Mouse (Mus musculus): ENCODE data around the gene Ccdc70.
"Not testable (repeated sequence)": the region's sequence is repeated elsewhere in the genome, so short reads cannot be mapped to it uniquely, and the experiment has no call there.

Gene Ccdc70

GRCm38 (mm10) chr8:21969475-21969874, at the start of gene Ccdc70:
Gene Ccdc70, plus strand, starts transcription at chr8:21969775.
- no peak for DNase-seq (ENCODE audit: low spot score)

GRCm38 (mm10) chr8:21930754-21931153, 38.8 kb upstream of the Ccdc70 start:
- DNase-seq (ENCODE audit: low spot score): not testable (repeated sequence)

- no peak for DNase-seq (ENCODE audit: low spot score)
Measured at GRCm38 (mm10) chr8:21932610-21933009, 37.0 kb upstream of the Ccdc70 start, which contains the start of gene Defb15. Gene Defb15, minus strand, starts transcription at chr8:21932710.

- not testable (repeated sequence) for DNase-seq (ENCODE audit: low spot score)
Measured at GRCm38 (mm10) chr8:21938052-21938451, 31.5 kb upstream of the Ccdc70 start, which contains the start of gene Defb35. Gene Defb35, plus strand, starts transcription at chr8:21938352.

- no peak for DNase-seq (ENCODE audit: low spot score)
Measured at GRCm38 (mm10) chr8:21946462-21946861, 23.1 kb upstream of the Ccdc70 start, which contains the start of gene Defb13. Gene Defb13, plus strand, starts transcription at chr8:21946762.

GRCm38 (mm10) chr8:21947311-21948017, 22.1 kb upstream of the Ccdc70 start:
- DNase-seq (ENCODE audit: low spot score): no peak

GRCm38 (mm10) chr8:21955321-21955720, 14.3 kb upstream of the Ccdc70 start:
- DNase-seq (ENCODE audit: low spot score): no peak

- no peak for DNase-seq (ENCODE audit: low spot score)
Measured at GRCm38 (mm10) chr8:21956336-21956735, 13.2 kb upstream of the Ccdc70 start.

- no peak for DNase-seq (ENCODE audit: low spot score)
Measured at GRCm38 (mm10) chr8:21958414-21958813, 11.2 kb upstream of the Ccdc70 start, which contains the start of gene Fam90a1a. Gene Fam90a1a, plus strand, starts transcription at chr8:21958714.

- no peak for DNase-seq (ENCODE audit: low spot score)
Measured at GRCm38 (mm10) chr8:21966646-21967045, 2.9 kb upstream of the Ccdc70 start.

GRCm38 (mm10) chr8:21978193-21978592, 8.6 kb downstream of the Ccdc70 start:
- no peak for DNase-seq (ENCODE audit: low spot score)

GRCm38 (mm10) chr8:21981664-21982337, 12.2 kb downstream of the Ccdc70 start:
- DNase-seq (ENCODE audit: low spot score): no peak

- no peak for DNase-seq (ENCODE audit: low spot score)
Measured at GRCm38 (mm10) chr8:21992184-21992583, 22.6 kb downstream of the Ccdc70 start.

- no peak for DNase-seq (ENCODE audit: low spot score)
Measured at GRCm38 (mm10) chr8:21995181-21995580, 25.6 kb downstream of the Ccdc70 start.

- DNase-seq (ENCODE audit: low spot score): no peak
Measured at GRCm38 (mm10) chr8:22004750-22005522, 35.4 kb downstream of the Ccdc70 start.

GRCm38 (mm10) chr8:22006423-22006822, 36.8 kb downstream of the Ccdc70 start:
- DNase-seq (ENCODE audit: low spot score): no peak

- DNase-seq (ENCODE audit: low spot score): no peak
Measured at GRCm38 (mm10) chr8:22009403-22009802, 39.8 kb downstream of the Ccdc70 start.

- no peak for DNase-seq (ENCODE audit: low spot score)
Measured at GRCm38 (mm10) chr8:22013034-22013707, 43.6 kb downstream of the Ccdc70 start.

- DNase-seq (ENCODE audit: low spot score): no peak
Measured at GRCm38 (mm10) chr8:22017731-22018130, 48.2 kb downstream of the Ccdc70 start.

GRCm38 (mm10) chr8:22019498-22019897, 49.9 kb downstream of the Ccdc70 start:
- DNase-seq (ENCODE audit: low spot score): no peak

GRCm38 (mm10) chr8:22022244-22022643, 52.7 kb downstream of the Ccdc70 start:
- DNase-seq (ENCODE audit: low spot score): no peak
